Mouse (Mus musculus) midbrain, embryonic 12.5 days (tissue): ENCODE results near the gene Gm11492. TPM values are rescaled to one million over a fixed set of nuclear protein-coding genes. Genes with fewer than 3 reads are reported as not detected.

Source experiments
- ATAC-seq: fragments of 200-750 bp; cut with Nextera tagmentation; 2 replicates; pipeline ENCODE4 v1.8.0; 2017; ENCODE audit warnings: low read depth, moderate TSS enrichment, moderate library complexity; ENCODE audit not compliant: low FRiP score
- H3K27ac ChIP-seq: fragments of 300-500 bp; sonication (generic); replicated peaks from 2 replicates; pipeline ENCODE4 v1.5.1; 2016; ENCODE audit warnings: mild to moderate bottlenecking
- H3K27me3 ChIP-seq: fragments of 300-500 bp; sonication (generic); 2 replicates; pipeline ENCODE4 v1.6.1; 2016; ENCODE audit warnings: mild to moderate bottlenecking
- H3K36me3 ChIP-seq: fragments of 300-500 bp; sonication (generic); 2 replicates; pipeline ENCODE4 v1.6.1; 2016
- H3K4me1 ChIP-seq: fragments of 300-500 bp; sonication (generic); 2 replicates; pipeline ENCODE4 v1.6.1; 2016
- H3K4me2 ChIP-seq: fragments of 300-500 bp; sonication (generic); replicated peaks from 2 replicates; pipeline ENCODE4 v1.6.1; 2016; ENCODE audit warnings: mild to moderate bottlenecking, moderate library complexity
- H3K4me3 ChIP-seq: fragments of 300-500 bp; sonication (generic); 2 replicates; pipeline ENCODE4 v1.5.1; 2016; ENCODE audit warnings: mild to moderate bottlenecking
- H3K9ac ChIP-seq: fragments of 300-500 bp; sonication (generic); replicated peaks from 2 replicates; pipeline ENCODE4 v1.6.1; 2016; ENCODE audit warnings: mild to moderate bottlenecking, moderate library complexity
- H3K9me3 ChIP-seq: fragments of 300-500 bp; sonication (generic); 2 replicates; pipeline ENCODE4 v1.6.1; 2016; ENCODE audit warnings: mild to moderate bottlenecking
- WGBS: fragments of 180-500 bp; shearing (Covaris S2); methylation state at CpG from one replicate; pipeline ENCODE4 v1.1.7; 2016; 5-methylcytosine and 5-hydroxymethylcytosine counted together
- polyA plus RNA-seq: library from polyadenylated mRNA; unstranded; fragments of >200 nt; fragmentation: Nextera tagmentation; extraction: Ambion mirVana; gene quantifications from 2 replicates; pipeline ENCODE4 v1.2.1, GENCODE M21; 2016

Gene Gm11492
- polyA plus RNA-seq: not detected in 2 replicates

DNA sequence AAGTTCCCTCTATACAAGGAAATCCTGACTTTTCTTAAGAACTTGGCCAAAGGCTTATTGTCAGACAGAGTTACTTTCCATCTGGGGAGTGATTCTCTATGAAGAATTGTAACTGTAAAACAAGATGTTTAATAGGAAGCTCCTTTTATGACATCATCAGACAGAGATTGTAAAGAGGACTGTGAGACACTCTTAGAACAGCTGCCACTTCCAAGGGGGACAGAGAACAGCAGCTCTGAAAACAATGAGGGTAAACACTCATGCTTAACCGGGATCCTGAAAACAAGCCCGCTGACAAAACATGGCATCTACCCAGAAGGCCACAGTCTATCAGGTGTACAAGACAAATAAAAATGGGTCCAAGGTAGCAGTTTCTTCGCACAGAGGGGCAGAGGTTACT, at the start of gene Gm11492:
Gene Gm11492 (plus strand): TSS at position 153 of the 400 bp plus-strand sequence.
- Histone ChIP-seq H3K9ac (no peak within 1 kb of the TSS), H3K4me1 (no peaks in the 10 kb centered on the region), H3K9me3 (no peaks in the 10 kb centered on the region), H3K36me3 (no peaks in the 10 kb centered on the region), H3K4me3 (no peak within 1 kb of the TSS), H3K4me2 (no peak within 1 kb of the TSS), H3K27ac (no peak within 1 kb of the TSS), H3K27me3 (no peaks in the 10 kb centered on the region)
- no peak for ATAC-seq
- 82% methylated on average over 3 of the region's 3 CpGs for WGBS

DNA sequence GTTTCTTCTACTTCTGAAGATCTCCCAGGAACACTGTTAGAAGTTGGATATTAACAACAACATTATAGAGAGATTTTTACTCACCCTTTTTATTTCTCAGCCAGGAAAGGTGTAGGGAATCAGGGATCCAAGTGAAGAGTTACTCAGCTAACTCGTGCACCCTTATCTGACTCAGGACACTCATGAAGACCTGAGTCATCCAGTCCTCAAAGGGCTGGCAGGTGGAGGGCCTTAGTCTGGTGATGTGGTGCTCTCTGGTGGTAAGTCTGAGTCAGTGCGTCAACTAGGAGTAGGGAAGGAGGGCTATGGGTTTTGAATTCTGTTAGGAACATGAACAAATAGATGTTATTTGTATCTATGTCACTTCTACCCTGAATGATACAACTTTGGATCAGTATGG, 47.2 kb upstream of the Gm11492 start:
- H3K27ac ChIP-seq: no peak overlapping the region
- H3K27me3 ChIP-seq: no peaks in the 10 kb centered on the region
- no peaks in the 10 kb centered on the region for H3K9me3 ChIP-seq
- peaks cover 3% of the 10 kb centered on the region for H3K4me1 ChIP-seq
- no peaks in the 10 kb centered on the region for H3K36me3 ChIP-seq
- no peak overlapping the region for H3K4me2 ChIP-seq
- H3K4me3 ChIP-seq: no peak overlapping the region
- 12% methylated on average over 2 of the region's 2 CpGs for WGBS
- no peak for ATAC-seq
- no peak overlapping the region for H3K9ac ChIP-seq

DNA sequence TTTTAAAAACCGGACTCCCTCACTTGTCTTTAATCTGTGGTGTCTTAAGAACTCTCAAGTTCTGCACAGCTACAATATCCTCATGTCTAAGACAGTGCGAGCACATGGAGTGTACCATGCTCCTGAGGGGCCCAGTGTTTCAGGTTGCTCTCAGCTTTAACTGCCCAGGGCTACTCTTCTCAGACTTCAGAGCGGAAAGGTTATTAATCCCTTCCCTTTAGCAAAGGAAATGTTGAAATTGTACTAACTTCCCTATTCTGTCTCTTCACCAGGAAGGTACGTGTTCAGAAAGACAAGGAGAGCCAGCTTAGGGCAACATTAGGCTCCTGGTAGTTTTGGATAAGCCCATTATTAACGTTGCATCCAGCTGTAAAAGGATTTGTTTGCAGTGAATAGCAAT, 43.0 kb upstream of the Gm11492 start:
- Histone ChIP-seq H3K27ac (no peak overlapping the region), H3K9ac (no peak overlapping the region), H3K4me2 (no peak overlapping the region), H3K4me1 (peaks cover 9% of the 10 kb centered on the region), H3K36me3 (no peaks in the 10 kb centered on the region), H3K9me3 (no peaks in the 10 kb centered on the region), H3K4me3 (no peak overlapping the region), H3K27me3 (no peaks in the 10 kb centered on the region)
- 56% methylated on average over 5 of the region's 5 CpGs for WGBS
- no peak for ATAC-seq

DNA sequence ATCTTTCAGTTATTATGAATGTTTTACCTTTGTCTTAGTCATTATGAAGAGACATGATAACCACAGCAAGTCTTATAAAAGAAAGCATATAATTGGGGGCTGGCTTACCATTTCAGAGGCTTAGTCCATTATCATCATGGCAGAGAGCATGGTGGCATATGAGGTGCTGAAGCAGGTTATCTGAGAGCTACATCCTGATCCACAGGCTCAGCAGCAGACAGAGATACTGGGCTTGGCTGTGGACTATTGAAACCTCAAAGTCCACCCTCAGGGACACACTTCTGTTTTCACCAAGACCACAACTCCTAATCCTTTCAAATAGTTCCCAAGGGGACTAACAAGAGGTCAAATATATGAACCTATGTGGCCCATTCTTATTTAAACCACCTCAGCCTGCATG, 42.5 kb upstream of the Gm11492 start:
- H3K4me3 ChIP-seq: no peak overlapping the region
- ATAC-seq: no peak
- H3K4me2 ChIP-seq: no peak overlapping the region
- H3K27ac ChIP-seq: no peak overlapping the region
- peaks cover 9% of the 10 kb centered on the region for H3K4me1 ChIP-seq
- H3K27me3 ChIP-seq: no peaks in the 10 kb centered on the region
- H3K36me3 ChIP-seq: no peaks in the 10 kb centered on the region
- H3K9me3 ChIP-seq: no peaks in the 10 kb centered on the region
- H3K9ac ChIP-seq: no peak overlapping the region

DNA sequence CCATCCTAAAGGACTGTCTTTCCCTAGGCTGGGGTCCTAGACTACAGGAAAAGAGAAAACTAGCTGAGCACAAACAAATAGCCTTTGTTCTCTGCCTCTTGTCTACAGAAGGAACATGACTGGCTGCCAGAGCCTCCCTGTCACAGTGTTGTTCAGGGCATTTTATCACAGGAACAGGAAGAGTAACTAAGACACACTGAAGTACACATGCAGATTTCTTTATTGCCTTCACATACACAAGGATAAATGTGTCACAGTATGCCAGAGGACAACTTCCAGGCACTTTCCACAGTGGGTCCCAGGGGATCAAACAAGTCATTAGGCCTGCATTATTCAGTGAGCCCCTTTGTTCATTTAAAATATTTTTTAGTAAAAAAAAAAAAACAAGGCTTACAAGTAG, 41.7 kb upstream of the Gm11492 start:
- no peak overlapping the region for H3K27ac ChIP-seq
- no peak overlapping the region for H3K4me3 ChIP-seq
- no peak overlapping the region for H3K9ac ChIP-seq
- no peak overlapping the region for H3K4me2 ChIP-seq
- no peaks in the 10 kb centered on the region for H3K36me3 ChIP-seq
- H3K9me3 ChIP-seq: no peaks in the 10 kb centered on the region
- peaks cover 9% of the 10 kb centered on the region for H3K4me1 ChIP-seq
- ATAC-seq: no peak
- H3K27me3 ChIP-seq: no peaks in the 10 kb centered on the region

DNA sequence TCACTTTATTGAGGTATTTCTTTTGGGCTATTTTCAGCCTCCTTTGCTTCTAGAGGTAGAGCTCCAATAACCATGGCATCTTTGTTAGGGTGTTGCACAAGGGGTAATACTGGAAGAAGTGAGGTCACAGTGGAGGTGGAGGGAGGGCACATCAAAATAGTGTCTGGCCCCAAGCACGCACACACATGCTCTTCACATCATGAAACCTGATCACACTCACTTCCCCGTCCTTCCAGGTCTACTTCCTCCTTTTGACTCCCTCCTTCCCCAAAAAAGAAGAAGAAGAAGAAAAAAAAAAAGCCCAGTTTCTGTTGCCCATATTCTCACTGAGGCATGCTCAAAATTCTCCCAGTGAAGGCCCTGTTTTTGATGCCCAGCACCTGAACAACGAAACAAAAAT, 39.1 kb upstream of the Gm11492 start:
- 70% methylated on average over 3 of the region's 3 CpGs for WGBS
- ATAC-seq: no peak

DNA sequence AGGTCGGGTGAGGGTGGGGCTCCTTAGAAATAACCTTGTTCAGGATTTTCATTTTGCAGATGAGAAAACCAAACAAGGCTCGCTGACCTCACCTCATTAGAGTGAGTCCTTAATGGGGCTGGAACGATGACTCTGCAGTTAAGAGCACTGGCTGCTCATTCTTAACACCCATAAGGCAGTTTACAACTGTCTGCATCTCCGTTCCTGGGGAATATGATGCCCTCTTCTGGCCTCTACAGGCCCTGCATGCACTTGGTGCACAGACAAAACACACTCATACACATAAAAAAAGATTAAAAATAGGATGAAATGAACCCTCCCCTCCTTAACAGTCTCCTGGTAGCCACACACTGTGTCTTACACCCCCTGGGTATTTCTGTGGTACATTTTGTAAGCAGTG, 38.5 kb upstream of the Gm11492 start:
- Histone ChIP-seq H3K27ac (no peak overlapping the region), H3K36me3 (no peaks in the 10 kb centered on the region), H3K4me3 (no peak overlapping the region), H3K9ac (no peak overlapping the region), H3K4me2 (no peak overlapping the region), H3K4me1 (peaks cover 9% of the 10 kb centered on the region), H3K9me3 (no peaks in the 10 kb centered on the region), H3K27me3 (no peaks in the 10 kb centered on the region; the same call in 1 of the 2 replicates)
- 64% methylated on average over 4 of the region's 4 CpGs for WGBS
- ATAC-seq: no peak

More for the DNA sequence above, 39.1 kb upstream of the Gm11492 start:
- Histone ChIP-seq H3K9me3 (no peaks in the 10 kb centered on the region), H3K4me3 (no peak overlapping the region), H3K36me3 (no peaks in the 10 kb centered on the region), H3K9ac (no peak overlapping the region), H3K4me2 (no peak overlapping the region), H3K27me3 (no peaks in the 10 kb centered on the region; the same call in 1 of the 2 replicates), H3K27ac (no peak overlapping the region), H3K4me1 (peaks cover 9% of the 10 kb centered on the region)

DNA sequence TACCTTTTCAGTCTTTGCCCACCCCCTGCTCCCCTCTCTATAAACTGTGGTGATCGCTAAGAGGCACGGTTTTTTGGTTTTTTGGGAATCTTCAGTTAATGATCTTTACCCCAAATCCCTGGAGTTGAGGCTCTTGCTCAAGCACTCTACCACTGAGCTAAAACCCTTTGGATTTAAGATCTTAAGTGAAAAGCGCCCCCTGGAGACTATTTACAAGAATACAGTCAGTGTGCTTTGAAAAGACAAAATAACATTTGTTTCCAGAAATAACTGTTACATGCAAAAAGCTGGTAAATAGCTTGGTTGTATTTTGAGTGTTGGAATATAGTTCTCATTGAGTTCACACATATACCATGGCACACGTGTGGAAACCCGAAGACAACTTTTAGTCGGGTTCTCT, 34.8 kb upstream of the Gm11492 start:
- Histone ChIP-seq H3K4me1 (no peaks in the 10 kb centered on the region), H3K9ac (no peak overlapping the region), H3K27me3 (no peaks in the 10 kb centered on the region; the same call in 1 of the 2 replicates), H3K4me2 (no peak overlapping the region), H3K4me3 (no peak overlapping the region), H3K27ac (no peak overlapping the region), H3K9me3 (no peaks in the 10 kb centered on the region), H3K36me3 (no peaks in the 10 kb centered on the region)
- ATAC-seq: no peak
- 55% methylated on average over 6 of the region's 6 CpGs for WGBS

DNA sequence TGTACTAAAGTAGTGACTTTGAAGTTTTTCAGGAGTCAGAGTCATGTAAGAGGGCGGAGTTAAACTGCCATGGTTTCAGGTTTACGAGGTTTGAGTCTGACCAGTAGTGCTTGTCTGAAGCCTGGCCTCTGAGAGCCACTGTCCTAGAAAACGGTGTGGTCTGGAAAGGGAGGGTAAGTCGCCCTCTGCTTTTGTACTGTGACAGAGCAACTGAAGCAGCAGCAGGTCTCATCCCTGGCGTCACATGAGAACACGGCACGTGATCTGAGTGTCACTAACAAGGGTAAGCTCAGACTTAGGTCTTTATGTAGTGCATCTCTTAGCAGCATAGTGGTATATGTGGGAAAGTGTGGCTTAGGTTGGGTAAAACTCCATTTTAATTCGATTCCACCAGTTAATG, 24.2 kb upstream of the Gm11492 start:
- H3K9me3 ChIP-seq: no peaks in the 10 kb centered on the region
- no peak overlapping the region for H3K4me3 ChIP-seq
- no peak overlapping the region for H3K4me2 ChIP-seq
- H3K9ac ChIP-seq: no peak overlapping the region
- no peaks in the 10 kb centered on the region for H3K36me3 ChIP-seq
- H3K27me3 ChIP-seq: no peaks in the 10 kb centered on the region
- no peak for ATAC-seq
- no peaks in the 10 kb centered on the region for H3K4me1 ChIP-seq
- no peak overlapping the region for H3K27ac ChIP-seq
- 46% methylated on average over 8 of the region's 8 CpGs for WGBS

DNA sequence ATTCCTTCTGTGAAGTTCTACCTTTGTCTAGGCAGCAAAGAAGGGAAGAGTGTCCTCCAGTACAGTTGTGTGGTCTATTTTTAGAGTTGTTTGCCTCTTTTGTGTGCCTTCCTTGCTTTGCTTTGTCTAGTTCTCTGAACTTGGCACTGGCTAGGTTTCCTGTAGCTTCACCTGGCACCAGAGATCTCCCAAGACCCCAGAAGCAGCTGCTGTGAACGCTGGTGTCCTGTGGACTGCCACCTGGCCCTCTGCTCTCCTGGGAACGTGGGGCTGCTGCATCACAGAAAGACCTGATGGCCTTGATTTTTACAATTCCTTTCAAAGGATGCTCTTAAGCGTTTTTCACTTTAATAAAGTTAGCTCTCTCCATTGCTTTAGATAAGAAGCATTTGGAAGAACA, 23.5 kb upstream of the Gm11492 start:
- WGBS: 58% methylated on average over 3 of the region's 3 CpGs

DNA sequence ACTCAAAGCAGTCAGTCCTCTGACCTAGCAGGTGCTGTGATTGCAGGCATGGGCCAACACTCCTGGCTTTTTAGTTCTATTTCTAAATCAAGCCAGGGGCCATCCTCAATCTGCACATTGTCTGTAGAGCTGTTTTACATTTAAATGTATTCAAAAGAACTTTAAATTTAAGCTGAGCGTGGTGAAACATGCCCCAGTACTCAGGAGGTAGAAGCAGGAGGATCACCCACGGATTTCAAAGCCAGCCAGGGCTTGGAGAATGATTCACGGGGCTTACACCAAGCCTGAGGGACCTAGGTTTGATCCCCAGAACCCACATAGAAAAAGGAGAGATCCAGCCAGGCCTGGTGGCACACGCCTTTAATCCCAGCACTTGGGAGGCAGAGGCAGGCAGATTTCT, 13.1 kb upstream of the Gm11492 start:
- Histone ChIP-seq H3K4me2 (no peak overlapping the region), H3K4me1 (peaks cover 6% of the 10 kb centered on the region; the same call in 1 of the 2 replicates), H3K36me3 (no peaks in the 10 kb centered on the region), H3K4me3 (no peak overlapping the region), H3K27me3 (no peaks in the 10 kb centered on the region), H3K9ac (no peak overlapping the region), H3K27ac (no peak overlapping the region), H3K9me3 (no peaks in the 10 kb centered on the region)
- no peak for ATAC-seq
- WGBS: 80% methylated on average over 4 of the region's 4 CpGs

More for the DNA sequence above, 23.5 kb upstream of the Gm11492 start:
- Histone ChIP-seq H3K4me2 (no peak overlapping the region), H3K27me3 (no peaks in the 10 kb centered on the region), H3K4me1 (no peaks in the 10 kb centered on the region), H3K27ac (no peak overlapping the region), H3K4me3 (no peak overlapping the region), H3K9me3 (no peaks in the 10 kb centered on the region), H3K36me3 (no peaks in the 10 kb centered on the region), H3K9ac (no peak overlapping the region)
- ATAC-seq: no peak

DNA sequence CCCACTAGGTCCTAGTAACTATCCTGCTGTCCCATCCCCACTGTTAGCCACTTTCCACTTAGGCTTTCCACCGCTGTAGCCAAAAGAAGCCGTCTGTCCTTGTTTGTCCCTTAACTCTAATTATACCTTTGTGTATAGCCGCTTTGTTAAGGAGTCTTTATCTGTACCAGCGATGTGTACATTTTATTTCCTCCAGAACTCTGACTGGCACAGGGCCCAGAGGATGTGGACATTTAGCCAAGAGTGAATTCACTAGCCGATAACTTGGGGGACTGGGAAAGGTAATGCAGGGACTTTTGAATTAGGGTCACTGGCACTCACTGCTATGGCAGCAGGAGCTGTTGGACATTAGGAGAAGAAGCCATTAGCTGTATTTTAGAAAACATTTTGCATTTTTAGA, 12.1 kb upstream of the Gm11492 start:
- Histone ChIP-seq H3K9ac (no peak overlapping the region), H3K4me3 (no peak overlapping the region), H3K36me3 (no peaks in the 10 kb centered on the region), H3K4me2 (no peak overlapping the region), H3K27me3 (no peaks in the 10 kb centered on the region), H3K4me1 (peaks cover 6% of the 10 kb centered on the region; the same call in 1 of the 2 replicates), H3K9me3 (no peaks in the 10 kb centered on the region), H3K27ac (no peak overlapping the region; the same call in 1 of the 2 replicates)
- no peak for ATAC-seq
- WGBS: 64% methylated on average over 5 of the region's 5 CpGs

DNA sequence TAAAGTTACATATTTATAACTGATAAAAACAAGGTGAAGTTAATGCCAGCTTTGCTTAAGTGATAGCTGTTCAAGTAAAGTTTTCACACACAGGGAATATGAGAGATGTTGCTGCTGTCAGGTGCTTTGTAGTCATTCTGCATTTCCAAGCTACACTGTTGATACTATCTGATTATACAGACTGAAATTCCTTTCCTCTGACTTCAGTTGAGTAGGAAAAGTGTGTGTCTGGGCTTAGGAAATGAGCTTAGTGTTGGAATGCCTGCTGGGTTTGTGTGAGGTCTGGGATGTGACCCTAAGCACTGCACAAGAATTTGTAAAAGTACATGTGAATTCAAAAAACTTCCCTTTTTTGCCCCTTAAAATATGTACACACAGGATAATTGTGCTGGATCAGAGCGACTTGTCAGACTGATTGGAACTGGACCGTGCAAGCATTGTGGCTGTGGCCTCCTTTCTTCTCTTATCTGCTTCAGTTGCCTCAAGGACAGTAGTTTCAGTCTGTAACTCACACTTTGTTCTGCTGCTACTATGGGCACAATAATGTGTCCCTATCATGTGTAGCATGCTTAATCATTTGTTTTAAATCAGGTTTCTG, 11.2 kb upstream of the Gm11492 start:
- no peak for ATAC-seq
- Histone ChIP-seq H3K27ac (no peak overlapping the region), H3K9me3 (no peaks in the 10 kb centered on the region), H3K36me3 (no peaks in the 10 kb centered on the region), H3K4me2 (no peak overlapping the region), H3K4me3 (no peak overlapping the region), H3K4me1 (peaks cover 6% of the 10 kb centered on the region; the same call in 1 of the 2 replicates), H3K9ac (no peak overlapping the region), H3K27me3 (no peaks in the 10 kb centered on the region)
- 33% methylated on average over 2 of the region's 2 CpGs for WGBS
